Mouse (Mus musculus) heart, embryonic 12.5 days (tissue): ENCODE measurements around the gene Ccdc80. TPM values are rescaled to one million over a fixed set of nuclear protein-coding genes. Genes with fewer than 3 reads are reported as not detected.

Experiments used
- ATAC-seq: fragments of 200-750 bp; cut with Nextera tagmentation; 2 replicates; pipeline ENCODE4 v1.8.0; 2017; ENCODE audit warnings: moderate TSS enrichment, moderate library complexity; ENCODE audit not compliant: insufficient number of reproducible peaks, low FRiP score
- H3K27ac ChIP-seq: fragments of 300-500 bp; sonication (generic); 2 replicates; pipeline ENCODE4 v1.5.1; 2016; ENCODE audit warnings: mild to moderate bottlenecking, moderate library complexity; ENCODE audit not compliant: poor library complexity, severe bottlenecking
- H3K27me3 ChIP-seq: fragments of 300-500 bp; sonication (generic); replicated peaks from 2 replicates; pipeline ENCODE4 v1.6.1; 2016; ENCODE audit warnings: mild to moderate bottlenecking, moderate library complexity
- H3K36me3 ChIP-seq: fragments of 300-500 bp; sonication (generic); 2 replicates; pipeline ENCODE4 v1.6.1; 2016; ENCODE audit warnings: mild to moderate bottlenecking, moderate library complexity
- H3K4me1 ChIP-seq: fragments of 300-500 bp; sonication (generic); replicated peaks from 2 replicates; pipeline ENCODE4 v1.6.1; 2016; ENCODE audit warnings: mild to moderate bottlenecking
- H3K4me2 ChIP-seq: fragments of 300-500 bp; sonication (generic); 2 replicates; pipeline ENCODE4 v1.6.1; 2016; ENCODE audit warnings: mild to moderate bottlenecking, moderate library complexity
- H3K4me3 ChIP-seq: fragments of 300-500 bp; sonication (generic); 2 replicates; pipeline ENCODE4 v1.5.1; 2016; ENCODE audit warnings: mild to moderate bottlenecking
- H3K9ac ChIP-seq: fragments of 300-500 bp; sonication (generic); 2 replicates; pipeline ENCODE4 v1.6.1; 2016; ENCODE audit warnings: mild to moderate bottlenecking, moderate library complexity
- H3K9me3 ChIP-seq: fragments of 300-500 bp; sonication (generic); replicated peaks from 2 replicates; pipeline ENCODE4 v1.6.1; 2016; ENCODE audit warnings: mild to moderate bottlenecking, moderate library complexity
- WGBS: fragments of 180-500 bp; shearing (Covaris S2); methylation state at CpG from one replicate; pipeline ENCODE4 v1.1.7; 2016; 5-methylcytosine and 5-hydroxymethylcytosine counted together
- polyA plus RNA-seq: library from polyadenylated mRNA; unstranded; fragments of >200 nt; fragmentation: Nextera tagmentation; extraction: Ambion mirVana; gene quantifications from 2 replicates; pipeline ENCODE4 v1.2.1, GENCODE M21; 2016

The Ccdc80 gene
- polyA plus RNA-seq, 1 experiment from 2014 or later: 102 TPM

- H3K27ac ChIP-seq: peak overlapping the region; percentile 97
- WGBS: 5% methylated on average over 9 of the region's 9 CpGs
- peak overlapping the region; percentile 87 for H3K4me2 ChIP-seq
- peaks cover 55% of the 10 kb centered on the region for H3K4me1 ChIP-seq
- no peaks in the 10 kb centered on the region for H3K27me3 ChIP-seq
- peaks cover 6% of the 10 kb centered on the region; the same call in 1 of the 2 replicates for H3K36me3 ChIP-seq
- peak overlapping the region; percentile 62 for H3K4me3 ChIP-seq
- ATAC-seq: peak; percentile 29; the same call in 1 of the 2 replicates
- peak overlapping the region; percentile 85 for H3K9ac ChIP-seq
- no peaks in the 10 kb centered on the region for H3K9me3 ChIP-seq
These were observed 1.0 kb downstream of the Ccdc80 start for GRCm38 (mm10) chr16:45094136-45094756.

DNA sequence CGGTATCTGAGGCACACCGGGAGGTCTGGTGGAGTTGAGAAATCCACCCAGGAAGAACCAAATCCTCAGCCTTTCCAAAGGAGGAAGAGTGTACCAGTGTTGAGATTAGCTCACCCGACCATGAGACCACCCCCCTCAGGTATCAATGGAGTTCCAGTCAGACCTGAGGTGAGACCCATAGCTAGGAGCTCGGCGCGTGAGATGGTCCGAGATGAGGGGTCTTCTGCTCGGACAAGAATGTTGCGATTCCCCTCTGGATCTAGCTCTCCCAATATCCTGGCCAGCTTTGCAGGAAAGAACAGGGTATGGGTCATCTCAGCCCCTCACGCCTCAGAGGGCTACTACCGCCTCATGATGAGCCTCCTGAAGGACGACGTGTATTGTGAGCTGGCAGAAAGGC is 1.8 kb downstream of the Ccdc80 start:
- no peak for ATAC-seq
- no peaks in the 10 kb centered on the region for H3K27me3 ChIP-seq
- peak overlapping the region; percentile 87 for H3K4me2 ChIP-seq
- WGBS: 74% methylated on average over 13 of the region's 13 CpGs
- H3K9ac ChIP-seq: peak overlapping the region; percentile 85; the same call in 1 of the 2 replicates
- H3K9me3 ChIP-seq: no peaks in the 10 kb centered on the region
- H3K36me3 ChIP-seq: peaks cover 6% of the 10 kb centered on the region; the same call in 1 of the 2 replicates
- peaks cover 58% of the 10 kb centered on the region for H3K4me1 ChIP-seq
- peak overlapping the region; percentile 97; the same call in 1 of the 2 replicates for H3K27ac ChIP-seq
- peak overlapping the region; percentile 62 for H3K4me3 ChIP-seq

DNA sequence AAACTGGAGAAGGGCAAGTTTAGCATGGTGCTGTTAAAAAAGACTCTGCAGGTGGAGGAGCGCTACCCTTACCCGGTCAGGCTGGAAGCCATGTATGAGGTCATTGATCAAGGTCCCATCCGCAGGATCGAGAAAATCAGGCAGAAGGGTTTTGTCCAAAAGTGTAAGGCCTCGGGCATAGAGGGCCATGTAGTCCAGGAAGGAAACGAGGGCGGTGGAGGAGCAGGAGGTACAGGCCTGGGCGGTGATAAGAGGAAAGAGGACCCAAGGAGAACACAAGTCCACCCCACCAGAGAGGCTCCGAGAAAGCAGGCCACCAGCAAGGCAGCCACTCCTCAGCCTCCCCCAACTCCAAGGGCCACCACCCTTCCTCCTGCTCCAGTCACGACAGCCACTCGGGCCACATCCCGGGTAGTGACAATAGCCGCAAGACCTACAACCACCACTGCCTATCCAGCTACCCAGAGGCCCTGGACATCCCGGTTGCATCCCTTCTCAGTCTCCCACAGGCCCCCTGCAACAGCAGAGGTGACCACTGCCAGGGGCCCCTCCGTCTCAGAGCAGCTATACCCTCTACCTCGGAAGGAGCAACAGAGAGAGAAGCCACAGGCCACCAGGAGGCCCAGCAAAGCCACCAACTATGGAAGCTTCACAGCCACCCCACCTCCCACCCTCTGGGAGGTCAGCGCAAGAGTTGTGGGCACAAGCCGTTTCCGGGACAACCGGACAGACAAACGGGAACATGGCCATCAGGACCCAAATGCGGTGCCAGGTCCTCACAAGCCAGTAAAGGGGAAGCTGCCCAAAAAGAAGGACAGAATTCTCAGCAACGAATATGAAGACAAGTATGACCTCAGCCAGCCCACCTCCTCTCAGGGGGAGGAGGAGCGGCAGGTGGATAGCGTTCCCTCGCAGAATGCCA is 2.6 kb downstream of the Ccdc80 start:
- WGBS: 84% methylated on average over 26 of the region's 26 CpGs
- H3K9ac ChIP-seq: 0 out of 2 replicates have a peak overlapping the region, but pooled peaks have one; percentile 13
- H3K27ac ChIP-seq: 0 out of 2 replicates have a peak overlapping the region, but pooled peaks have one; percentile 97
- H3K9me3 ChIP-seq: no peaks in the 10 kb centered on the region
- H3K4me2 ChIP-seq: peak overlapping the region; percentile 87
- peaks cover 6% of the 10 kb centered on the region; the same call in 1 of the 2 replicates for H3K36me3 ChIP-seq
- H3K27me3 ChIP-seq: no peaks in the 10 kb centered on the region
- peaks cover 63% of the 10 kb centered on the region for H3K4me1 ChIP-seq
- peak overlapping the region; percentile 62 for H3K4me3 ChIP-seq
- ATAC-seq: no peak

DNA sequence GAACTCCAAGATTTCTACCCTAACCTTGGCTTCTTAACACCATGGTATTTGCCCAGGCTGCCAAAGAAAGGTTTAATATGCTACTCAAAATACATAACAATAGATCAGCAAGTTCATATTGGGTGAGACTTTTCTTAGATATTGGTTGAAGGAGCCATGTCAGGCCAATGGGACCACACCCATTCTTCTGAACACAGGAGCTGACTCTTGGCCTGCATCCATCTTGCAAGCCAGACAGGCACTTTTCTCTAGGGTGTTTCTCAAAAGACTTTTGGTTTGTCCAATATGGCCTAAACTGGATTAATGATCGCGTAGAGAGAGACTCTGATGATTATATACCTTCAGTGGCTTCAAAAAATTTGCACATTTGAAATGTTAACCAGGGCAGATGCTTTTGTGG is 4.3 kb downstream of the Ccdc80 start:
- H3K4me2 ChIP-seq: peak overlapping the region; percentile 87
- no peak for ATAC-seq
- H3K27me3 ChIP-seq: no peaks in the 10 kb centered on the region
- WGBS: 88% methylated on average over 2 of the region's 2 CpGs
- peaks cover 73% of the 10 kb centered on the region for H3K4me1 ChIP-seq
- peaks cover 6% of the 10 kb centered on the region; the same call in 1 of the 2 replicates for H3K36me3 ChIP-seq
- H3K4me3 ChIP-seq: peak overlapping the region; percentile 62
- no peaks in the 10 kb centered on the region for H3K9me3 ChIP-seq
- H3K9ac ChIP-seq: no peak overlapping the region
- H3K27ac ChIP-seq: no peak overlapping the region

GRCm38 (mm10) chr16:45098186-45098885 is 5.1 kb downstream of the Ccdc80 start:
- 66% methylated on average over 10 of the region's 10 CpGs for WGBS
- Histone ChIP-seq H3K4me1 (peaks cover 67% of the 10 kb centered on the region), H3K36me3 (peaks cover 6% of the 10 kb centered on the region; the same call in 1 of the 2 replicates), H3K9me3 (no peaks in the 10 kb centered on the region), H3K9ac (no peak overlapping the region), H3K4me3 (0 out of 2 replicates have a peak overlapping the region, but pooled peaks have one; percentile 8), H3K27ac (no peak overlapping the region), H3K4me2 (peak overlapping the region; percentile 87), H3K27me3 (no peaks in the 10 kb centered on the region)
- ATAC-seq: no peak

- WGBS: 71% methylated on average over 6 of the region's 6 CpGs
- H3K9ac ChIP-seq: no peak overlapping the region
- no peak for ATAC-seq
- H3K27ac ChIP-seq: no peak overlapping the region
- H3K9me3 ChIP-seq: no peaks in the 10 kb centered on the region
- H3K4me3 ChIP-seq: no peak overlapping the region
- H3K4me2 ChIP-seq: peak overlapping the region; percentile 87
- H3K27me3 ChIP-seq: no peaks in the 10 kb centered on the region
- peaks cover 66% of the 10 kb centered on the region for H3K4me1 ChIP-seq
- peaks cover 6% of the 10 kb centered on the region; the same call in 1 of the 2 replicates for H3K36me3 ChIP-seq
These were observed 5.6 kb downstream of the Ccdc80 start for GRCm38 (mm10) chr16:45098886-45099210.

DNA sequence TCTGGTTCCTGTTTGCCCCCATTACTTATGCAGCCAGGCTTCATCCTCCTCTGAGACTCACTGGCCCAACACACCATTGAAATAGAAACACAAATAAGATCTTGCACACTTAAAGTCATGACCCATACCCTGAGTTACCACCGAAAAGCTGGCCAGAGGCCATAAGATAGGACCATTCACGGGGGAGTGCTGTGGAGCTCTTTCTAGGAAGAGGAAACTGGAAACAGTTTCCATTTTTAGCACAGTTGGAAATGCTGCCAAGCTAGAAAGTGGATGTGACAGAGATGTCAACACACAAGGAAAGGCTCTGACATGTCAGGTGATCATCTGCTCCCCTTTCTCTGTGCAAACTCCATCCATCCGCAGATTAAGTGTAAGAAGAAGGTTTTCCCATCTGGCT is 7.7 kb downstream of the Ccdc80 start:
- H3K4me1 ChIP-seq: peaks cover 55% of the 10 kb centered on the region
- WGBS: 6% methylated on average over 3 of the region's 3 CpGs
- no peaks in the 10 kb centered on the region for H3K27me3 ChIP-seq
- no peak overlapping the region for H3K9ac ChIP-seq
- H3K36me3 ChIP-seq: peaks cover 8% of the 10 kb centered on the region; the same call in 1 of the 2 replicates
- H3K4me3 ChIP-seq: no peak overlapping the region
- H3K9me3 ChIP-seq: no peaks in the 10 kb centered on the region
- H3K4me2 ChIP-seq: peak overlapping the region; percentile 16
- peak; percentile 85 for ATAC-seq
- peak overlapping the region; percentile 73 for H3K27ac ChIP-seq

GRCm38 (mm10) chr16:45104993-45105392 is 11.8 kb downstream of the Ccdc80 start:
- no peak overlapping the region for H3K27ac ChIP-seq
- no peak overlapping the region for H3K4me3 ChIP-seq
- H3K4me2 ChIP-seq: no peak overlapping the region
- no peaks in the 10 kb centered on the region for H3K27me3 ChIP-seq
- H3K36me3 ChIP-seq: 0 out of 2 replicates have a peak, but pooled peaks cover 6% of the 10 kb centered on the region
- H3K9ac ChIP-seq: no peak overlapping the region
- WGBS: 53% methylated on average over 3 of the region's 3 CpGs
- no peaks in the 10 kb centered on the region for H3K9me3 ChIP-seq
- no peak for ATAC-seq
- peaks cover 38% of the 10 kb centered on the region for H3K4me1 ChIP-seq

DNA sequence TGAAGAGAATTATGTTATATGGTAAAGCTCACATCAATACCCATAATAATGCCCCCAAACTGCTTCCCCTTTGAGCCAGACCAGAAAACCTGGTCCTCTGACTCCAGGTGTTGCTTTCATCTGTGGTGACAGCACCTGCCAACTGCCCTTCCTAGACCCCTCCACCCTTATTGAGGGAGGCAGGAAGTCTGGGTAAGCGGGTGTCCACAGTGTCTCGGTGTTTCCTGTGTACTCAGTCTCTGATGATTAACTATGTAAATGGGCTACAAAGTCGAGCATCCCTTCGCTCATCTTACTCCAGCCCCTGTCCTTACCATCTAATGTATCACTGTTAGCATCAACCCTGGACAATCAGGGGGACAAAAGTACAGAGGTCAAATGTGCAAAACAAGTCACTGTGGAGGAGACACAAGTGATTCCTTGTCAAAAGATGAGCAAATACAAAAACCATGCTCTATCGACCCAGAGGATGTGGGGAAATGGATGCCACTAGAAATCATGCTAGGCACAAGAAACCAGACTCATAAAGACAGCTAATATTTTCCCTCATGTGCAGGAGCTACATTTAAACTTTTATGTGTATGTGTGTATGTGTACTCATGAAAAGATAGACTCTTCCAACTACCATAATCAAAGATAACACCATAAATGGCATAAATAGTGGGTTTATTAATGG is 15.1 kb downstream of the Ccdc80 start:
- WGBS: 61% methylated on average over 5 of the region's 5 CpGs
- no peak overlapping the region for H3K9ac ChIP-seq
- peaks cover 31% of the 10 kb centered on the region for H3K4me1 ChIP-seq
- no peak for ATAC-seq
- H3K4me3 ChIP-seq: no peak overlapping the region
- no peaks in the 10 kb centered on the region for H3K27me3 ChIP-seq
- no peaks in the 10 kb centered on the region for H3K9me3 ChIP-seq
- peaks cover 19% of the 10 kb centered on the region for H3K36me3 ChIP-seq
- no peak overlapping the region for H3K27ac ChIP-seq
- H3K4me2 ChIP-seq: no peak overlapping the region

DNA sequence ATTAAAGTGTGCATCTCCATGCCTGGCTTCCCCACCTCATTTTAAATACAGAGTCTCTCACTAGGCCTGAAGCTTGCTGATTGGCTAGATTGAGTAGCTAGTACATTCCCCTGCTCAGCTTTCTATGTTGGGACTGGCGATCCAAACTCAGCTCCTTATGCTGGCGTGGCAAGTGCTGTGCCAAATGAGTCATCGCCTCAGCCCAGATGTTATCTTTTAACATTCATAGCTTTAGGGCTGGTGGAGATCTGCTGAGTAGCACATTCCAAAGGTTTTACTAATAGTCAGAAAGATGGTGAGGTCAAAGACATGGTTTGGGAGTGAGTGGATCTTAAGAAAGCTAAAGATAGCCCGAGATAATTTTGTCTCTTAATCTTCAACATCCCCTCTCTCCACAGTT is 17.3 kb downstream of the Ccdc80 start:
- peak overlapping the region; percentile 64 for H3K27ac ChIP-seq
- peaks cover 24% of the 10 kb centered on the region for H3K36me3 ChIP-seq
- H3K9ac ChIP-seq: no peak overlapping the region
- H3K9me3 ChIP-seq: no peaks in the 10 kb centered on the region
- ATAC-seq: peak; percentile 64; the same call in 1 of the 2 replicates
- H3K4me1 ChIP-seq: peaks cover 30% of the 10 kb centered on the region
- H3K4me3 ChIP-seq: no peak overlapping the region
- H3K4me2 ChIP-seq: no peak overlapping the region
- 10% methylated on average over 4 of the region's 4 CpGs for WGBS
- H3K27me3 ChIP-seq: no peaks in the 10 kb centered on the region
